Mouse (Mus musculus) mouse trophoblast stem cell (cell line): ENCODE results near the gene Trpc5.

Experiments
- in situ Hi-C, 2 experiments: fragments of 300-500 bp; cut with MseI, MboI; formaldehyde crosslinking; loops; 2 replicates in 1 of 2; 3 replicates in 1 of 2; pipeline ENCODE4 v1.15.1; 2025

The Trpc5 gene

DNA sequence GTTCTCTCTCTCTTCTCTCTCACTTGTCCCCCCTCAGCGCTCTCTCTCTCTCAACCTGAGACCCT, at the start of gene Trpc5:
Trpc5 (minus strand) TSS at position 39 of the 65 bp plus-strand sequence.
- in situ Hi-C loops = no loop called here

DNA sequence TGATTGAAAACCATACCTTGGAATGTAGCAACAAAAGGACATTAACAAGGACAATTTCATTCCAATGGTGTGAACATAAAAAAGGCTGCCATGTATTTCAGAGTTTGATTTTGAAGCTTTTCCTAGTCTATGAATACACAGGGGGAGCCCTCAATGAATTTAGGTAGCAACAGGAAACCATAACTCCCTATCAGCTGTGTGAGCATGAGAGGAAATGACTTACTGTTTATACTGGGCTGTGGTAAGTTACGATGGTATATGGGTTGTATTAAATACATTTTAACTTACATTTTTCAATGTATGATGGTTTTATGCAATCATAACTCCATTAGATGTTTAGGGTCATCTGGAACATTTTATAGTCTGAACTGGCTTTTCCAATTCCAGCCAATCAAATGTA, 28.4 kb upstream of the Trpc5 start:
- in situ Hi-C loops = no loop called here

GRCm38 (mm10) chrX:144689859-144690181, 1.8 kb upstream of the Trpc5 start:
- in situ Hi-C loops = no loop called here

GRCm38 (mm10) chrX:144689119-144689858, 1.3 kb upstream of the Trpc5 start:
- in situ Hi-C loops = no loop called here

DNA sequence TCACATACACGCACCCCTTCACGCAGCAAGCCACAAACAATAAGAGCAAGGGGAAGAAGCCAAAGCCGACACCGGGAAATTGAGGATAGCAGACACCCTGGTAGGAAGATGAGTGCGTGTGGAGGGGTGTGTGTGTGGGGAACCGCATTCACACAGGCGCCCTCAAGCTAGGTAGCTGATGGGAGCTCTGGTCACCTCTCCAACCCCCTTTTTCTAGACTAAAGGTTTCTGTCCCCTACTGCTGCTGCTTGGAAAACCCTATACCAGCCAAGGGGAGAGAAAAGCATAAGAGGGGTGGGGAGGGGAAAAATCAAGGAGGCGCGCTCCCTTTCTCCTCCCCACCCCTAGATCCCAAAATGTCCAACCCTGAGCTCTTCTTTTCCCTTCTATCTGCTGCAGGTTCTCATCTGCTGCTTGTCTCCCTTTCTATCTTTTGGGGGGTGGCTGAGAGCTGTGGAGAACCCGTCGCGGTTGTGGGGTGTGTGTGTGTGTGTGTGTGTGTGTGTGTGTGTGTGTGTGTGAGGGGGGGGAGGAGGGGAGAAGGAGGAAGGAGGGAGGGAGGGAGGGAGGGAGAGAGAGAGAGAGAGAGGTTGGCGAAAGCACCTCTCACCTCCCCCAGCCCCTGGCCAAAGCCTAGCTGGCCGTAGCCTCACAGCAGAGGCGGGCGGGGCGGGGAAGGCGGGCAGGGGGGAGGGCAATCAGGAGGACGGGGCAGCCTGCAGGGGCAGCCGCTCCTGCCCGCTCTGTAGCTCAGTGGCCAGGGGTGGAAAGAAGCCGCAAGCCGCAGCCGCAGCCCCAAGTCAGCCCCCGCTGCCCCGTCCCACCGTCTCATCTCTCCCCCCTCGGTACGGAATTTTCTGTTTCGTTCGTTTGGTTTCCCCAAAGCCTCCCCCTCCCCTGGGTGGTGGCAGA, 483 bp upstream of the Trpc5 start, which contains the start of gene Rtl4:
Rtl4 (plus strand) TSS at position 701 of the 912 bp plus-strand sequence.
- in situ Hi-C loops = no loop called here

DNA sequence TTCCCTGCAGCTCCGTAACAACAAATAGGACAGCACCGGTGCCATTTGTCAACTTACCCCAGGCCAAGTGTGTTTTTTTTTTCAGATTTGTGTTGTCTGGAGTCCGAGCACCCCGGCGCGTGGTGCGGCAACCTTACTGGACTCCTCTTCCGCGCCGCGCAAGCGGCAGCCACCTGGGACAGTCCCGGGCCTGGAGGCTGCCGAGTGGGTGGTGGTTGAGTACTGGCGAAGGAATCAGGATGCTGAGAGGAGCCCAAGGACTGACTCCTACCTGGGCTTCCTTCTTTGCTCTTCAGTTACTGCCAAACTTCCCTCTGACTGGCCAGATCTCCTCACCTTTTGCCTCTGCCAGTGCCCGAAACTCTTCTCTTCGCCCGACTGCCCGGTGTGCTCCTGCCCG, 238 bp downstream of the Trpc5 start:
- in situ Hi-C loops = no loop called here

DNA sequence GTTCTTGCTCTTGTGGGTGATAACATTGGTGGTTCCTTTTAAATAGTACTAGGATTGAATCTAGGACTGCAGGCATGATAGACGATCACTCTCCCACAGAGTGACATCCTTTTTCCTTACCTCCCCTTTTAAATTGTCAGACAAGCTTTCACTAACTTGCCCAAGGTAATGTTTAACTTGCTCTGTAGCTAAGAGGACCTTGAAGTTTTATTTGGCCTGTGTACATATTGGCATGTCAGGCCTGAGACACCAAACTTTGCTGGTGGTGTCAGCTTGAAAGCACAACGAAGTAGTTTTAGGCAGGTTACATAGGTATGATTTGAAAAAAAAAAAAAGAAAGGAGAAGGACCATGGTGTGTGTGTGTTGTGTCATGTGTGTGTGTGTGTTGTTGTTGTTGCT, 35.8 kb downstream of the Trpc5 start:
- in situ Hi-C loops = no loop called here

DNA sequence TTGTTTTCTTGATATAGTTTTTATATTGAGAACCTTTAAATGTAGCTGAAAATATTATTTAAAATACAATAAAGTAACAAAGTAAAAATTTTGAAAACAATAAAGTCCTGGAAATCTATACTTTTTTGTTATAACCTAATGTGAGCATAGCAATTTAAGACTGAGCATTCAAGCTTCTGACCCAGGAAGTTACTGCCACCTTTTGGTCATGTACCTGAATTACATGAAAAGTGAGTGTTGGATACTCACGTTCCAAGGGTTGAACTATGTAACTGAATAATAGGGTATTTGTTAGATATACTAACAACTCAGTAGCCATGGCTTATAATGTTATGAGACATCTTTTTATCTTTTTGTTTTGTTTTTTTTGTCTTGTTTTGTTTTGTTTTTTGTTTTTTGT, 42.6 kb downstream of the Trpc5 start:
- in situ Hi-C loops = loop anchor here (5.0 to 25.0 kb wide), 2 partner anchors 233 to 243 kb away; no protein-coding TSS in a partner anchor

GRCm38 (mm10) chrX:144644756-144645155, 43.2 kb downstream of the Trpc5 start:
- in situ Hi-C loops = loop anchor here (5.0 to 25.0 kb wide), 2 partner anchors 232 to 242 kb away; no protein-coding TSS in a partner anchor

- in situ Hi-C loops = no loop called here
Observed at GRCm38 (mm10) chrX:144612753-144613152, 75.2 kb downstream of the Trpc5 start.

GRCm38 (mm10) chrX:144536431-144536830, 151.5 kb downstream of the Trpc5 start:
- in situ Hi-C loops = no loop called here

GRCm38 (mm10) chrX:144526042-144526441, 161.9 kb downstream of the Trpc5 start:
- in situ Hi-C loops = no loop called here

GRCm38 (mm10) chrX:144523239-144523638, 164.7 kb downstream of the Trpc5 start:
- in situ Hi-C loops = no loop called here

DNA sequence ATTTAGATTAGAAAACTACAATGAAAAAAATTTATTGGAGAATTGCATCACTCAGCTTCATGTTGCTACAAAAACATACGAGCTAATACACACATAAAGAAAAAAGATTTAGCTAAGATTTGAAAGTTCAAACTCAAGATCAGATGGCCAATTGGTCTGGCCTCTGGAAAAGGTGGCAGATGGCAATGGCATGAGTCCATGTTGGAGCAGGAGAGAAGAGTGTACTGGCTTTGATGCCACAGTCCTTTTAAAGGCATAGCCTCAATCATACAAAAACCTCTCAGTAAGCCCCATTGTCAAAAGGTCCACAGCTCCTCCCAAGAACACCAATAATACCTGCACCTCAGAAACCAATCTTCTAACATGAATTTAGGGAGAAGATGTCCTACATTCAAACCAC, 196.6 kb downstream of the Trpc5 start:
- in situ Hi-C loops = no loop called here

GRCm38 (mm10) chrX:144464416-144464815, 223.6 kb downstream of the Trpc5 start:
- in situ Hi-C loops = no loop called here

- in situ Hi-C loops = no loop called here
Observed at GRCm38 (mm10) chrX:144456281-144456680, 231.7 kb downstream of the Trpc5 start, which contains the start of gene Trpc5os. TSS of gene Trpc5os (plus strand) at chrX:144456581.

GRCm38 (mm10) chrX:144423848-144424247, 264.1 kb downstream of the Trpc5 start:
- in situ Hi-C loops = loop anchor here in 1 of 2 experiments (25.0 kb wide), 1 partner anchor 213 kb away; no protein-coding TSS in a partner anchor

DNA sequence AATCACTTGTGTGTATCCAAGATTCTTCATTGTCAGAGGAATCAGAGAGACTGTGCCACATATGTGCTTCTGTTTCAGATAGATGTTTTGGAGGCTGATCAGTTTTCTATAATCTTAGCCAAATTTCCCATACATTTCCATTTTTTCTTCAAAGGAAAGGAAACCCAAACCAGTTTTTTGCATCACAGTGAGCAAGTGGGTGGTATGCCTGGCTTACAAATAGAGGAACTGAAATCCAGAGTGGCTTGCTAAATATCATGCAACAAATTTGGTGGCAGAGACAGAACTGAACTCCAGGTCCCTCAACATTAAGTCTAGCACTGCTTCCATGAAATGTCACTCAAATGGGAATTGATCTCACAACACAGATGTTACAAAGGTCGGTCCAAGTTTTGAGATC, 266.9 kb downstream of the Trpc5 start:
- in situ Hi-C loops = loop anchor here in 1 of 2 experiments (25.0 kb wide), 1 partner anchor 216 kb away; no protein-coding TSS in a partner anchor

DNA sequence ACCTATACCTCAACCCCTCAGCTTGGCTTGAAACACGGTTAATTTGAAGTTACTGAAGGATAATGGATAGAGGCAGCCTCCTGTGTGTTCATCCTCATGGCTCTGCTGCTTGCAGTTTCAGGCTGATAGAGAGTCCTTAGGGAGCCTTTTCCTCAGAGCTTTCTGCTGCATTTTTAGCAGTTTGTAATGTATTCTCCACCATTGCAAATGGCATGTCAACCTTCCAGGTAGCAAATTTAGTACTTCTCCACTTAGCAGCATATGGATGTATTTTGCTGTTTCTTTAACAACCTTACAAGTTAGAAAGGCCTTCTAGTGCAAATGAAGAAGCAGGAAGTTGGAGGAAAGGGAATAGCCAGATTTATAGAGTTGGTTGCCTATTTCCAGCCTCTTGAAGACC, 267.7 kb downstream of the Trpc5 start:
- in situ Hi-C loops = loop anchor here in 1 of 2 experiments (25.0 kb wide), 1 partner anchor 217 kb away; no protein-coding TSS in a partner anchor

- in situ Hi-C loops = loop anchor here in 1 of 2 experiments (25.0 kb wide), 1 partner anchor 229 kb away; no protein-coding TSS in a partner anchor
Observed at GRCm38 (mm10) chrX:144408036-144408435, 279.9 kb downstream of the Trpc5 start.

- in situ Hi-C loops = loop anchor here (5.0 to 25.0 kb wide), 2 partner anchors 234 to 244 kb away; no protein-coding TSS in a partner anchor
Observed at GRCm38 (mm10) chrX:144403526-144403925, 284.5 kb downstream of the Trpc5 start.

DNA sequence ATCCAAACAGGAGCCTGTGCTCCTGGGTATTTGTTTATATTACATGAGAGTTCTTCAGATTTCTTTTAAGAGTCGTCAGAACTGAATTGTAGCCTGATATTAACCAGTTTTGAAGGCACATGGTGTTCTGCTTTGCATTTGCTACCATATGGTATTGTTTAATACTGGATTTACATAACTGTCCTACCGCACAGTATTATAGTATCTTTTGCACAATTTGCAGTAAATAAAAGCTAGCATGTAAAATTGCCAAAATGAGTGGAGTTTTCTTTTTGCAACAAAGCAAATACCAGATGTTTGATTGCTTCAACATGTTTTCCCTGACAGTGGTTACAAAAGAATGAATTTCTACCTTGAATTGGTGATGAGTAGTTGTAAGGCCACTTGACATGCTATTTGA, 313.8 kb downstream of the Trpc5 start:
- in situ Hi-C loops = no loop called here

- in situ Hi-C loops = no loop called here
Observed at GRCm38 (mm10) chrX:144338355-144338754, 349.6 kb downstream of the Trpc5 start.
